18 mouse cellular contexts compared by ENCODE assay signal in the genomic region with DNA sequence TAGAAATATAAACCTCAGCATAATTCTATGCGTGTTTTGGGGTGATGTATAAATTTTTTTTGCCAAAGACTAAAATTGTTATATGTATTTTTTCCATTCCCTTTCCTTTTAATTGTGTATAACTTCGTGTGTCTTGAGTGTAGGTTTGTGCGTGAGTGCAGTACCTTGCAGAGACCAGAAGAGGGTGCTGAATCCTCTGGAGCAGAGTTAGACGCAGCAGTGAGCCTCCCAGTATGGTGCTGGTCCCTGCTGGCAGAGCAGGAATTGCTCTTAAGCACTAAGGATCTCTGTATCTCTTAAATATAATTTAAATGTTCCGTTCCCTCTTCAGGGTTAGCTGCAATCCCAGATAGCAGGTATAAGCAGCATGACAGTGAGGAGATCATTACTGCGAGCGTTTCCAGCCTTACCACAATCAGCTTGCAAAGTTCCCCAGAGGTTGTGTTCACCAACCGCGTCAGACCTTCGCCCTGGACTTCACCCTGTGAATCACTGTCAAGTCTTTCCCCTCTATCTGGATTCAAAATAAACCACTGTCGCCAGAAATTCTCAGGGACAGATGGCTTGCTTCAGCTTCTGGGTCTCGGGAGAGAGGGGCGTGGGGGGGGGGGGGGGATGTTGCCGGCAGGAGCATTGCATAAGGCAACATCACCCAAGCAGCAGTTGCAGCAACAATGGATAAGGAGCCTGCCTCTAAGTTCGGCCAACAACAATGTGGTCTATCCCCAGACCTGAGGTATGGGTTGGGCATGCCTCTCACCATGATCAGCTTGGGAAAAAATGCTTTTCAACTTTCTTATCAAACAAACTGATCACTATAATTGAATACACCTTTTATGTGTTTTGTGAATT. TPM values are rescaled to one million over a fixed set of nuclear protein-coding genes. Genes with fewer than 3 reads are reported as not detected.
DNase-seq lines count a peak whose midpoint lies in the region; ATAC-seq and TF ChIP-seq lines count a peak whose summit lies in the region.
"Had no signal": no experiment of that assay in that cellular context is flagged by ENCODE, and none has a peak within 500 bp of the region (broad histone marks: within the 10 kb centered on the region; RNA-seq: fewer than 3 reads in every experiment).

No protein-coding gene starts in this region.

- no peak for TF ChIP-seq POLR2A in brain, embryonic 14.5 days (IDR thresholded peaks at IDR 0.05; ENCODE audit: borderline replicate concordance, extremely low read depth, insufficient read depth, insufficient read length, poor library complexity, severe bottlenecking)

- peak; percentile 49 to 52 for DNase-seq in cerebellum, postnatal 10 days
- DNase-seq in cerebellum, adult 11 months = no peak
- no peak for DNase-seq in kidney, adult 18-20 months
- DNase-seq in 416B (ENCODE audit: low read depth) = peak; percentile 17
- peak; percentile 24 for DNase-seq in brain, embryonic 14.5 days (ENCODE audit: low read depth)
- DNase-seq in frontal cortex, postnatal 36 days (ENCODE audit: low spot score in 2 of 2) = no peak
- DNase-seq in hindbrain, embryonic 11.5 days (ENCODE audit: low spot score) = no peak
- DNase-seq: adrenal gland, postnatal 36 days; cerebellum, adult 9-10 months; right cerebral cortex, postnatal 14 days had no signal

- H3K9ac ChIP-seq in kidney, embryonic 16.5 days (replicated peaks; ENCODE audit: low read length) = no peak overlapping the region
- no peak overlapping the region for H3K9ac ChIP-seq in hindbrain, embryonic 11.5 days (ENCODE audit: low read depth, low read length)
- H3K9ac ChIP-seq: embryonic facial prominence, embryonic 12.5 days; forebrain, embryonic 15.5 days; hindbrain, embryonic 15.5 days; limb, embryonic 15.5 days; stomach, embryonic 15.5 days had no signal

- H3K27me3 ChIP-seq in kidney, embryonic 16.5 days (ENCODE audit: insufficient read depth, low read length) = no peaks in the 10 kb centered on the region
- no peaks in the 10 kb centered on the region for H3K27me3 ChIP-seq in hindbrain, embryonic 11.5 days (ENCODE audit: control insufficient read depth, insufficient read depth, low read length)
- H3K27me3 ChIP-seq: embryonic facial prominence, embryonic 12.5 days; forebrain, embryonic 15.5 days; hindbrain, embryonic 15.5 days; limb, embryonic 15.5 days; stomach, embryonic 15.5 days had no signal

- peaks cover 3% of the 10 kb centered on the region; the same call in 1 of the 2 replicates for H3K9me3 ChIP-seq in kidney, embryonic 16.5 days (ENCODE audit: low read length)
- no peaks in the 10 kb centered on the region for H3K9me3 ChIP-seq in hindbrain, embryonic 11.5 days (ENCODE audit: control insufficient read depth, low read length)
- H3K9me3 ChIP-seq: embryonic facial prominence, embryonic 12.5 days; forebrain, embryonic 15.5 days; hindbrain, embryonic 15.5 days; limb, embryonic 15.5 days; stomach, embryonic 15.5 days had no signal

- H3K27ac ChIP-seq in kidney, embryonic 16.5 days (ENCODE audit: low read length) = no peak overlapping the region
- no peak overlapping the region for H3K27ac ChIP-seq in hindbrain, embryonic 11.5 days (ENCODE audit: low read depth, low read length)
- H3K27ac ChIP-seq: embryonic facial prominence, embryonic 12.5 days; forebrain, embryonic 15.5 days; hindbrain, embryonic 15.5 days; limb, embryonic 15.5 days; stomach, embryonic 15.5 days had no signal

- H3K4me2 ChIP-seq in kidney, embryonic 16.5 days (replicated peaks; ENCODE audit: low read depth, low read length) = no peak overlapping the region
- H3K4me2 ChIP-seq in hindbrain, embryonic 11.5 days (replicated peaks; ENCODE audit: low read depth, low read length) = no peak overlapping the region
- H3K4me2 ChIP-seq: embryonic facial prominence, embryonic 12.5 days; forebrain, embryonic 15.5 days; hindbrain, embryonic 15.5 days; limb, embryonic 15.5 days; stomach, embryonic 15.5 days had no signal

- H3K4me3 ChIP-seq in kidney, embryonic 16.5 days (ENCODE audit: low read length) = no peak overlapping the region
- no peak overlapping the region for H3K4me3 ChIP-seq in hindbrain, embryonic 11.5 days (ENCODE audit: low read depth, low read length)
- H3K4me3 ChIP-seq: embryonic facial prominence, embryonic 12.5 days; forebrain, embryonic 15.5 days; hindbrain, embryonic 15.5 days; limb, embryonic 15.5 days; stomach, embryonic 15.5 days had no signal

- 0 out of 2 replicates have a peak, but pooled peaks have one; percentile 9 for ATAC-seq in kidney, embryonic 16.5 days (ENCODE audit: low FRiP score, low TSS enrichment)
- ATAC-seq in hindbrain, embryonic 11.5 days (ENCODE audit: low FRiP score) = no peak
- ATAC-seq: forebrain, embryonic 15.5 days; midbrain, embryonic 16.5 days had no signal

- 0 out of 2 replicates have a peak, but pooled peaks cover 3% of the 10 kb centered on the region for H3K4me1 ChIP-seq in kidney, embryonic 16.5 days (ENCODE audit: insufficient read depth, low read length)
- no peaks in the 10 kb centered on the region for H3K4me1 ChIP-seq in hindbrain, embryonic 11.5 days (replicated peaks; ENCODE audit: control insufficient read depth, insufficient read depth, low read length)
- H3K4me1 ChIP-seq: embryonic facial prominence, embryonic 12.5 days; hindbrain, embryonic 15.5 days; limb, embryonic 15.5 days had no signal

- no peaks in the 10 kb centered on the region for H3K36me3 ChIP-seq in kidney, embryonic 16.5 days (ENCODE audit: insufficient read depth, low read length)
- H3K36me3 ChIP-seq in hindbrain, embryonic 11.5 days (ENCODE audit: control insufficient read depth, insufficient read depth, low read length) = no peaks in the 10 kb centered on the region
- H3K36me3 ChIP-seq: embryonic facial prominence, embryonic 12.5 days; forebrain, embryonic 15.5 days; hindbrain, embryonic 15.5 days; limb, embryonic 15.5 days; stomach, embryonic 15.5 days had no signal

- TF ChIP-seq CTCF in brain, embryonic 14.5 days (IDR thresholded peaks at IDR 0.05; ENCODE audit: borderline replicate concordance, extremely low read depth, insufficient read depth, insufficient read length) = peak; percentile 40; the same call in 1 of the 2 replicates

- WGBS in kidney, embryonic 16.5 days = 60% methylated on average over 14 of the region's 15 CpGs
- 78% methylated on average over 15 of the region's 15 CpGs for WGBS in hindbrain, embryonic 11.5 days

RNA-seq across cellular contexts. Expression of gene Tuba3b, which starts 41.4 kb away (rescaled TPM):
- polyA plus RNA-seq in kidney, embryonic 16.5 days (2015; fragmentation: Nextera tagmentation; extraction: Ambion mirVana) = 0.31 TPM in 1 of 2 replicates, not detected in the other
- not detected in 2 replicates for polyA plus RNA-seq in brain, embryonic 14.5 days (2012; rRNA removed)
- polyA plus RNA-seq in hindbrain, embryonic 11.5 days (2014; fragmentation: Nextera tagmentation; extraction: Ambion mirVana) = not detected in 2 replicates
- polyA plus RNA-seq: embryonic facial prominence, embryonic 12.5 days; forebrain, embryonic 15.5 days; hindbrain, embryonic 15.5 days; limb, embryonic 15.5 days; midbrain, embryonic 16.5 days; stomach, embryonic 15.5 days; urinary bladder, adult 2 months had no signal

RNA-seq across cellular contexts. Expression of gene Lmntd1, which starts 42.8 kb away (rescaled TPM):
- polyA plus RNA-seq in kidney, embryonic 16.5 days (2015; fragmentation: Nextera tagmentation; extraction: Ambion mirVana) = 1.6 and 1.8 TPM in 2 replicates
- polyA plus RNA-seq in brain, embryonic 14.5 days (2012; rRNA removed) = 0.81 and 1.3 TPM in 2 replicates
- polyA plus RNA-seq in hindbrain, embryonic 11.5 days (2014; fragmentation: Nextera tagmentation; extraction: Ambion mirVana) = 0.25 TPM in 1 of 2 replicates, not detected in the other

Comparison
In these comparisons a context has a peak if more than half of its experiments do, and no peak if none do; other contexts are left out.
1. DNase-seq: peak in cerebellum, postnatal 10 days (2 of 2), 416B (single experiment) and brain, embryonic 14.5 days (single experiment); none in cerebellum, adult 11 months (single experiment), kidney, adult 18-20 months (single experiment), frontal cortex, postnatal 36 days (0 of 2) and hindbrain, embryonic 11.5 days (single experiment).